Mouse (Mus musculus) E14TG2a.4 (cell line): ENCODE data around the gene A830018L16Rik.
"Not testable (repeated sequence)": the region's sequence is repeated elsewhere in the genome, so short reads cannot be mapped to it uniquely, and the experiment has no call there.

Experiments
- H3K27me3 ChIP-seq: 2 replicates; pipeline ENCODE4 v1.6.1; 2014; ENCODE audit warnings: low read length, control low read depth; ENCODE audit not compliant: insufficient read depth
- H3K36me3 ChIP-seq: 2 replicates; pipeline ENCODE4 v1.6.1; 2014; ENCODE audit warnings: low read length, control low read depth; ENCODE audit not compliant: insufficient read depth
- H3K4me1 ChIP-seq: replicated peaks from 2 replicates; pipeline ENCODE4 v1.6.1; 2014; ENCODE audit warnings: low read depth, low read length, control low read depth
- H3K4me3 ChIP-seq: replicated peaks from 2 replicates; pipeline ENCODE4 v1.5.1; 2014; ENCODE audit warnings: mild to moderate bottlenecking, low read length
- H3K9me3 ChIP-seq: 2 replicates; pipeline ENCODE4 v1.6.1; 2014; ENCODE audit warnings: low read length, control low read depth
- CTCF ChIP-seq: conservative IDR thresholded peaks from 2 replicates; pipeline ENCODE4 v1.5.1; 2014; ENCODE audit warnings: low read length
- NANOG ChIP-seq: IDR thresholded peaks from 2 replicates; pipeline ENCODE4 v1.6.1; 2014; ENCODE audit warnings: borderline replicate concordance, low read length, mixed read lengths
- POU5F1 ChIP-seq: IDR thresholded peaks from 2 replicates; pipeline ENCODE4 v1.6.1; 2014; ENCODE audit warnings: low read length, borderline replicate concordance

The A830018L16Rik gene

DNA sequence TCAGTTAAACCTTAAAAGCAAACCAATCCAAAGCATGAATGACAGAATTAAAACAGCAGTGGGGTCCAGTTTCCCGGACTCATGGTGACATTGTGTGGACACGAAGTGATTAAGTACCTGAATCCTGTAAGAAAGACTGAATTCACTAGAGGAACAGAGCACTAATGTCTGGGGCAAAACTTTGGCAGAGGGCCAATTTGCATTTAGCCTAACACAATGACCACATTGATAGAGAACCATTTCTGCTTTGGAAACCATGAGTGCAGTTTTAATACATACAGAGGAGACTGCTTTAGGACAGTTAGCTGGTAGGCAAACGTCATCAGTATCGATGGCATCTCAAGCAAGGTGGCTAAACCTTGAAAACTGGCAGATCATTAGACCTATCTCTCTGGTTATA is 586.7 kb downstream of the A830018L16Rik start:
- H3K4me1 ChIP-seq: no peaks in the 10 kb centered on the region
- no peaks in the 10 kb centered on the region for H3K9me3 ChIP-seq
- H3K27me3 ChIP-seq: no peaks in the 10 kb centered on the region
- no peaks in the 10 kb centered on the region for H3K36me3 ChIP-seq
- TF ChIP-seq NANOG: no peak
- TF ChIP-seq CTCF: no peak
- no peak for TF ChIP-seq POU5F1
- H3K4me3 ChIP-seq: no peak overlapping the region

DNA sequence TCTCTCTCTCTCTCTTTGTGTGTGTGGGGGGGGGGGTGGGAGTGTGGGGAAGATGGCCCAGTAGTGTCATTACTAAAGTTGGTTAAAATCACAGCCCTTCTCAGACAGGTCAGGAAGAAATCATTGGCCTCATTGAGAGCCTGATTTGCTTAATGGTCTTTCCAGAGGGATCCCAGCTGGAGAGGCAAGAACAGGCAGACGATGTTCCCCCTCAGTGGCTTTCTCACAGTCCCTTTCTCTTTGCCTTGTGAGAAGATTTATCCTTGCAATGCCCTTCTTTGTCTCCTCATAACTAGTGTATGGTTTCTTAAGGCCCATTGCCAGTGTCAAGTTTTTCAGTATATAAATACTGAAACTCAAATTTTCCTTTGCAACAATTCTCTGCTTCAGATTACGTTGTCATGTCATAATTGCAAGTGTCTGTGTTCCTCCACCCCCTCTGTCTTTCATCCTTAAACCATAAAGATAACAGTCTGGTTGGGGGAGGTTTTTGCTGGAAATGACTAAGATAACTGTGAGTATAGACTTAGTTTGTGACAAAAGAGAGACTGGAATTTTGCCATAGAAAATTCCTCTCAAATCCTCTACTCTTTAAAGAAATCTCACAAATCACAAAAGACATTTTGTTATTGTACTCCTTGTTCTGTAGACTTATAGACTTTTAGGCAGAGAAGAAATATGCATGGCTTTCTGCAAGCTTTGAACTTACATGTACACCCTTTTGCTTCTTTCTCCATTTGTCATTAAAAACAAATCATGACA is 595.1 kb downstream of the A830018L16Rik start:
- no peak overlapping the region for H3K4me3 ChIP-seq
- TF ChIP-seq CTCF (no peak), NANOG (no peak), POU5F1 (no peak)
- no peaks in the 10 kb centered on the region for H3K36me3 ChIP-seq
- H3K4me1 ChIP-seq: no peaks in the 10 kb centered on the region
- no peaks in the 10 kb centered on the region for H3K9me3 ChIP-seq
- no peaks in the 10 kb centered on the region for H3K27me3 ChIP-seq

DNA sequence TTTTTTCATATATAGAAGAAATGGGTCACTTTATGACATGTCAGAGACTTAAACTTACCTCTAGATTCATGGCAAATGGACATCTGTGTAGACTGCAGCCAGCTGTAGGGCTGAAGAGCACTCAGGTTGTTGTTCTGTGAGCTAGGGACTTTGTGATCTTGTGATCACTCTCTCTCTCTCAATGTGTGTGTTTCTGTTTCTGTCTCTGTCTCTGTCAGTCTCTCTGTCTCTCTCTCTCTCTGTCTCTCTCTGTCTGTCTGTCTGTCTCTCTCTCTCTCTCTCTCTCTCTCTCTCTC is 595.6 kb downstream of the A830018L16Rik start:
- no peaks in the 10 kb centered on the region for H3K4me1 ChIP-seq
- H3K36me3 ChIP-seq: no peaks in the 10 kb centered on the region
- H3K27me3 ChIP-seq: no peaks in the 10 kb centered on the region
- H3K4me3 ChIP-seq: no peak overlapping the region
- no peaks in the 10 kb centered on the region for H3K9me3 ChIP-seq
- TF ChIP-seq NANOG: no peak
- no peak for TF ChIP-seq POU5F1

DNA sequence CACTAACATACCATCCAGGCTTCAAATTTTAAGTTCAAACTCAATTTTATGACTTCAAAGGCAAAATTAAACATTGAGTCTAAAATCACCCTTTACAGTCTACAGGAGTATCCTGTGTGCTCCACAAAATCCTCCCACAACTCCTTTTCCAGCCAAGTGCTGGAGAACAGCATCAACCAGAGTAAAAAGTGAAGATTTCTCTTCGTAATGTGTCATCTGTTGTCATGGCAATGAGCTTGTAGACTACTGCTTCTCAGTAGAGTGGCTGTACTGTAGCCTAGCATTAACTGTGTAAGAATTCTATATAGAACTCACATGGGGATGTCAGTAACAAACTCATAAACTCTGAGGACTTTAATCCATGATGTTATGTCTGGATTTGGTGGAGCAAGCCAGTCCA is 596.7 kb downstream of the A830018L16Rik start:
- Histone ChIP-seq H3K27me3 (no peaks in the 10 kb centered on the region), H3K4me3 (no peak overlapping the region), H3K36me3 (no peaks in the 10 kb centered on the region), H3K9me3 (no peaks in the 10 kb centered on the region), H3K4me1 (no peaks in the 10 kb centered on the region)
- no peak for TF ChIP-seq NANOG
- no peak for TF ChIP-seq POU5F1
- TF ChIP-seq CTCF: no peak

DNA sequence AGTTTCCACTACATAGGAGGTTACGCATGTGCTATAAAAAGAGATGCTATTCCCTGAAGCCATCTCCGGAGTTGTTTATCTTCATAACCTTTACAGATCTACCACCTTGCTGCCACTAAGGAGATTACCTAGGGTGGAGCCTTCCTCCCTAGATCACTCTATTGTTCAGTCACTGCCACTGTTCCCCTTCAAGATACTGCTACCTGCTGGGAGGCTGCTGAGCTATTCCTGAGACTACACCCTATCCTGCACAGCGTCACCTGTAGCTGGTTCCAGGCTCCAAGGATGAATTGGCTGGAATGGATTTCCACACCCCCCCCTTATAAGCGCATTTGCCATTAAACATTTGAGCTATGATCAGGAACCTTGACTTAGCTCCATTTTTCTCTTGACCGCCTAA is 606.7 kb downstream of the A830018L16Rik start:
- not testable (repeated sequence) for H3K27me3 ChIP-seq, H3K4me1 ChIP-seq, H3K4me3 ChIP-seq, H3K36me3 ChIP-seq
- 0 out of 2 replicates have a peak, but pooled peaks have one; percentile 8 for TF ChIP-seq NANOG
- peaks cover 39% of the 10 kb centered on the region for H3K9me3 ChIP-seq
